Mouse (Mus musculus): ENCODE measurements around the gene Mapk13.
"Not testable (repeated sequence)": the region's sequence is repeated elsewhere in the genome, so short reads cannot be mapped to it uniquely, and the experiment has no call there.

The Mapk13 gene

DNA sequence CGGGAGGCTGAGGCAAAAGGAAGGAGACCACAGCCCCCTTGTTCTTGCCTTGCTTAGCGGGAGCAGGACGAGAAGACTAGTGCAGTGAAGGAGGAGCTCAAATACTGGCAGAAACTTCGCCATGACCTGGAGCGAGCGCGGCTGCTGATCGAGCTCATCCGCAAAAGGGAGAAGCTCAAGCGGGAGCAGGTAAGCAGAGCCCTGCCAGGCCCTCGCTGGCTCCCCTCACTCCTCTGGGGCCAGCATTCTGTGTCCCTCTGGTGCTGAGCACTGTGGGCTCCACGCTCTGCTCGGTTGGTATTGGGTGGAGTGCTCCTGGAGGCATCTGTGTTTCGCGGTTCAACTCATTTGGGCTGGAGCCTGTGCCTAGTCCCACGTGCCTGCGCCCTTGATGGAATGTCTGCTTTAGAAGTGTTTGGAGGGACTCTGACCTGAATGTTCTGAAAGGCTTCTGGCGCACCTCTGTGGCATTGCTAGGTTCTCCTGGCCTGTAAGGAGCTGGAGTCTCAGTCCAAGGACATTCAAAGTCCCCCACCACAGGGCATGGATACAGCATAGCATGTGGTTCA, 45.5 kb downstream of the Mapk13 start:
- DNase-seq (ENCODE audit: low read depth, low spot score): peak; percentile 28

DNA sequence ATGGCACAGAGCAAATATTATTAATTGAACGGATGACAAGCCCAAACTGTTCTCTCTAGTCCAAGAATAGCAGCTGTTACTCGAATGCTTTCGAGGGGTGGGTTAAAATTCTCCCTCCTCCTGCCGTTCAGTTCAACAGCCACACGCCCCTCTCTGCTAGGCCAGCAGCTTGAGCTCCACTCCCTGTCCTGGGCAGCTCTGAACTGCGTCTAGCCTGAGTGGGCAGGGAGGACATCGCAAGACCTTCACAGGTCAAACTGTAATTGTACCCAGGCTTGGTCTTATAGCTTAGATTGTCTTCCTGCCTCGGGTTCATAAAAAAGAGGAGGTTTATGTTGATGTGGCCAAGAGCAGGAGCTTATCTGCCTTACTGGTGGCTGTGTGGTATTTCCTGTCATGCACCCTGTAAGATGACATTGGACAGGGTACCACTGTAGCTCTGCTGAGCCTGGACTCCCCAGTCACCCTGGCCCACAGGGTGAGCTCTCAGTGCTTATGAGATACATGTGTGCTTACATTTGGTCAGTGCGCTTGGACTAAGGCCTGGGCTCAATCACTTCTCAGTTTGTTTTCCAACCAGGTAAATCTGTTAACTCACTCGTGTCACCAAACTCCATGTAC, 46.4 kb downstream of the Mapk13 start:
- no peak for DNase-seq (ENCODE audit: low read depth, low spot score)

DNA sequence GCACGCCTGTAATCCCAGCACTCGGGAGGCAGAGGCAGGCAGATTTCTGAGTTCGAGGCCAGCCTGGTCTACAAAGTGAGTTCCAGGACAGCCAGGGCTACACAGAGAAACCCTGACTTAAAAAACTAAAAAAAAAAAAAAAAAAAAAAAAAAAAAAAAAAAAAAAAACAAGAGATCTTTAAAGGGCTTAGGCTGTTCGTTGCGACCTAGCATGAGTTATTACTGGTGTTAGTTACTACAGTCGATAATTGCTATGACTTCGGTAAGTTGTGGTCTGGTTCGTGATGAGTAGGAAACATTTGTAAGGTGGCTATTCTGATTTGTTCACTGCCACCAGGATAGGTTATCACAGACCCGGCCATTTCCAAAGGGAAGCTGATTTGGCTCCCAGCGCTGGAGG, 47.2 kb downstream of the Mapk13 start:
- DNase-seq (ENCODE audit: low read depth, low spot score): not testable (repeated sequence)

DNA sequence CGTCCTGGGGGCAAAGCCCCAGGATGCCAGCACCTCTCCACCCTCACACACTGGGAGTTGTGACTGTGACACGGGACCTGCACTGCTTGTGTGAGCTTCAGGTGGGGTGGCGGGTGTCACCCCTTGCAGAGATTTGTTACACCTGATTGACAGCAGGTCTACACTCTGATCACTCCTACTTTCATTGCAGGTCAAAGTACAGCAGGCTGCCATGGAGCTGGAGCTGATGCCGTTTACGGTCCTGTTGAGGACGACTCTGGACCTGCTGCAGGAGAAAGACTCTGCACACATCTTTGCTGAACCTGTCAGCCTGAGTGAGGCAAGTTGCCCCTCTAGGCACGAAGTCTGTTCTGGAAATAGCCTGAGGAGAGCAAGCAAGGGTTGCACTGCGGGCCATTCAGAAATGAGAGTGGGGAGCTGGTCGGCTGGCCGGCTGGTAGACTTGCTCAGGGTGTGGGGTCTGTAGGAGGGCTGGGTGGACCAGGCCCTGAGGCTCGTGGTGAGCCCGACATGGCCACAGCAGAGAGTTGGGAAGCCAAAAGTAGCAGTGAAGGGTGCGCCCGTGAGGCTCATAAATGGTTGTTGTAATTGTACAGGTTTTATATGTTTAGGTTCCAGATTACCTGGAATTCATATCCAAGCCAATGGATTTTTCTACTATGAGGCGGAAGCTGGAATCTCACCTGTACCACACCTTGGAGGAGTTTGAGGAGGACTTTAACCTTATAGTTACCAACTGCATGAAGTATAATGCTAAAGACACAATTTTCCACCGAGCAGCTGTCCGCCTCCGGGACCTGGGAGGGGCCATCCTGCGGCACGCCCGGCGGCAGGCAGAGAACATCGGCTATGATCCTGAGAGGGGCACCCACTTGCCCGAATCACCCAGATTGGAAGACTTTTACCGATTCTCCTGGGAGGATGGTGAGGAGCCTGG, 48.0 kb downstream of the Mapk13 start:
- DNase-seq (ENCODE audit: low read depth, low spot score): no peak

DNA sequence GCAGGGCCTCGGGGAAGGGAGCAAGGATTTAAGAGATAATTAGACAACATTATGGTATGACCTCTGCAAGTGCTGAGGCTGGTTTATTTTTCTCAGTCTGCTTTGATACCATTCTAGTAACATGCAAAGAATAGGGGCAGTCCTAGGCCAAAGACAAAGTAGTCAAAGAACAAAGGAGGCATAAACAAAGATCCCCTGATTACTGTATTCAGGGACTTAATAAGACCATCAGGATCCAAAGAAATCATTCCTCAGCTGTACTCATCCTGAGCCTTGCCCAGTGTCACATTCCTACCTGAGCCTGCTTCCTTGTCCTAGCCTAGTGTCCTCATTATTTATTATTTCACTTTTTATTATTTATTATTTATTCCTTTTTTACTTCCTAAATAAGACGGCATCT, 51.1 kb downstream of the Mapk13 start:
- DNase-seq (ENCODE audit: low read depth, low spot score): no peak

DNA sequence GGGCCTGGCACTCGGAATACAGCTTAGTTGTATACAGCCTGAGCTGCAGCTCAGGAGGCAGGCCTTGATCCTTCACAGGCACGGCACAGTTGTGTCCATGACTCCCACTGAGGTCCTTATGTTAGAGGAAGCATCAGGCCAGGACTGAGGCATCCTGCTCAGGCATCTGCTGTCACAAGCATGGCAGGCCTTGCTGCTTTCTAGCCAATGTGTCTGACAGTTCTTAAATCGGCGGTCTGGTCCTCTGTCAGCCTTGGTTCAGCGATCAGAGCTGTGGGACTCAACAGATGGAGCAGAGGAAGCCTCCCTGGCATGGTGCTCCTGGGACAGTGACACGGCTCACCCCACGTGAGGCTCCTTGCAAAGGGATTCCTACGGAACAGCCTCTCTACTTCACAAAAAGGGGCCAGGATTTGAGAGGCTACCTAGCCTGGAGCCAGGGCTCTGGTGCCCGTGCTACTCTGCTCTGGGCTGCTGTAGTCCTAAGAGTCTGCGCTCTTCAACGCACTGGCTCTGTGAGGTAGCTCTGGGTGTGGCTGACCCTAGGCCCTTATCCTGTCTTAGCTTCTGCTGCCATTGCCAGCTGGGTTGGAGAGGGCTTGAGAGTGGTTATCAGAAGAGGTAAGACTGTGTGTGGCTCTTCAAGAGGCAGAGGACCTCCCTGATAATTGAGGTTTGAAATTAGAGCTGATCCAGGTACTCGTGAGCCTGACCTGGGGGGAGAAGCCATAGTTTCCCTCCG, 54.1 kb downstream of the Mapk13 start:
- no peak for DNase-seq (ENCODE audit: low read depth, low spot score)

DNA sequence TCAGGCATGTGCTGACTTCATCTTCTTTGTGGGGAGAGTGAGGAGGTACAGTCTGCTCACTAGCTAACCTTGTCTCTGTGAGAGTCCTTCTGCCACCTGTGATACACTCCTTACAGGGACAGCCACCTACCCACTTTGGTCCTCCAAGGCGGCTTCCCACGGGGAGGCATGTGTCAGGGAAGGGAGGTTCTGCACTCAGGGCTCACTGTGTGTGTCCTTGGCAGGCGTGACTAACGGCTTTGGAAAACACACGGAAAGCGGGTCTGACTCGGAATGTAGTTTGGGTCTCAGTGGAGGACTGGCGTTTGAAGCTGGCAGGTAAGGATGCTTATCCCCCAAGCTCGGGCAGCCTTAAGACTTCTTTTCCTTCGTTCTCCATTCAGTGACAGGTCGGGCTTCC, 54.7 kb downstream of the Mapk13 start:
- DNase-seq (ENCODE audit: low read depth, low spot score): no peak

DNA sequence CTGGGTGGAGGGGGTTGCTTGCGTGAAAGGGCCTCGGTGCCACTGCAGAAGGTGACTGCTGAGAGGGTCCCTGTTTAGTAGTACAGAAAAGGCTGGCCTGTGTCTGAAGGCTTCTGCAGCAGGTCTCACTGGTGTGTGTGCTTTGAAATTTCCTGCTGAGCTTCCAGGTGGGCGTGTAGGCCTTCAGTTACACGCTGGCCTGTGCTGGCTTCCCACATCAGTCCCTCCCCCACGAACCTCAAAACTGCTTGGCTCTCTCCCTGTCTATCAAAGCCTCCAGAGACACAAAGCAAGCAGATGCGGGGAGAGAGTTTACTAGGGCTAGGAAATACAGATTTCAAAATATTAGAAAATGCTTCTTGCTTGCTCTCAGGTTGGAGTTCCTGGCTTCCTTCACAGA, 55.8 kb downstream of the Mapk13 start:
- DNase-seq (ENCODE audit: low read depth, low spot score): no peak

DNA sequence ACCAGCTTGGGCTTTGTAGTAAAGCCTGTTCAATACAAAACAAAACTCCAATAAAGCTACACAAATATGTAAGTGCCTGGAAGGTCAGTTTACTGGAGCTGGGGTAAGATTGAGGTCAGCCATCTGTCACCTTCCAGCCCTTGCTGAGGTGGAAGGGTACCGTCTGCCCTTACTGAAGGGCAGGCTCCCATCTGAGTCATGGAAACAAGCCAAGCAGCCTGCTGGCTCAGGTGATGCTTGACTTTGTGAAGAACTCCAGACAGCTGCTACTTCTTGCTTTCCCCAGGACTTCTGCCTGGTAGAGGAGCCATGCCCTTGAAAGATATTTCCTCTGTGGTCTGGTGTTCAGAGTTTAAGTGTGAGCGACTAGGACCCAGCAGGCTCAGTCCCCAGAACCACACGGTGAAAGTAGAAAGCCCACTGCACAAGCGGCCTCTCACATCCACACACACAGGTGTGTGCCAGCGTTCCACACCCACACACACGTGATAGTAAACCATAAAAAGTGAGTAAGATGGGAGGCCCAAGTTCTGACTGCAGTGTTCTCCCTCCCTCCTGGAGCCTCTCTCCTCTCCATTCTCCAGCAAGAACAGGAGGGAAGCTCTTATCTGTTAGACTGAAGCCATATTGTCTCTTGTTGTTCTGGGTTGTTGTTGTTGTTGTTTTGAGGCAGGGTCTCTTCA, 56.4 kb downstream of the Mapk13 start:
- no peak for DNase-seq (ENCODE audit: low read depth, low spot score)

DNA sequence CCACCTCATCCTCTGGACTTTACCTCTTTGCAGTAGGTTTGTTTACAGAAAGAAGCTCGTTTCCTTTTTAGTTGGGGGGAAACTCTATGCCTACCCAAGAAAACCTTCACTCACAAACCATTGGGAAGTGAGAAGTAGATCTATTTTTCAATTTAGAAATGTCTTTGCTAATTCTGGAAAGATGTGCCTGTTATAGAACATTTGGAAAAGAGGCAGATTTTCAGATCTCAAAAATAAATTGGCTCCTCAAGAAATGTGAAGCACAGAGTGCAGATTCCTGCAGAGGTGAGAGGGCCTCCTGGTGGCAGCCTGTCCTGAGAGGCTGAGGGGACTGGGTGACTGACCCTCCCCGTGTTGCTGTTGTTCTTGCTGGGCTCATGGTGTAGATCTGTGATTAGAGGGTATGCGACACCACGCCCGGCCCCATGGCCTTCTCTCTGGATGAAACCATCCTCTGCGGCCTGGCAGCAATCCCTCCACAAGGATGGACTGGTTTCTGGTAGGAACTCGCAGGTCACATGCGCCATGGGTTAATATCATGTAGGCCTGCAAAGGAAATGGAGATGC, 58.7 kb downstream of the Mapk13 start:
- DNase-seq (ENCODE audit: low read depth, low spot score): no peak

DNA sequence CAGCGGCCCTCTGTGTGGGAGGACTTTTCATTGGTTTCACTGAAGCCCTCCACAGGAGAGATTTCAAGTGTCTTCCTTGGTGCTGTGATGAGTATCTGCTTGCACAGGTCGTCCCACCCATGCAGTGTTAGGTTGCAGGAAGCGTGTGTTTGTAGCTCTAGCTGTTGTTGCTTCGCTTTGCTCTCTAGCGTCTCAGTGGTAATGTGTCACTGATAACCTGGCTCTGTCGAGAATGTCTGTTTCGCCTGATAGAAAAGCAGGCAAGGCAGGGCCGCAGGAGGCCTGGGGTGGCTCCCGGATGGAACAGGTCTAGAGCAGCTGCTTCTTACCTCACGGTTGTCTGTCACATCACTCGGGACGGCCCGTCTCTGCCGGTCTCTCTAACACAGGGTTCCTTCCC, 60.0 kb downstream of the Mapk13 start:
- no peak for DNase-seq (ENCODE audit: low read depth, low spot score)
